Mouse (Mus musculus): ENCODE data around the gene Prodh2. TPM values are rescaled to one million over a fixed set of nuclear protein-coding genes. Genes with fewer than 3 reads are reported as not detected.

Gene Prodh2
- polyA plus RNA-seq, 1 experiment from 2014 or later, result 1.00 TPM

DNA sequence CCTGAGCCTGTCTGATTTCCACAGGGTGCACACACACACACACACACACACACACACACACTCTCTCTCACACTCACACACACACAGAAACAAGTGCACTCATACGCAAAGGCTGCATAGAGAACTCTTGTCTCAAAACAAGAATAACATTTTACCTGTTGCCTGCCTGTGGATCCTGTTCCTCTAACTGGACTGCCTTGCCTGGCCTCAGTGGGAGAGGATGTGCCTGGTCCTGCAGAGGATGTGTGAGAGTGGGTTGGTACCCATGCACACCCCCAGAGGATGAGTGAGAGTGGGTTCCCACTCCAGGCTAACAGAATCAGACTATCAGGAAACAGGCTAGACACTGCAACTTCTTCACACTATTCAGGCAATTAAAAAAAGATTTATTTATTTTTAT, 57.2 kb downstream of the Prodh2 start:
- 95% methylated on average over 1 of the region's 1 CpGs for WGBS
- Histone ChIP-seq H3K27me3 (replicated peaks) (no peaks in the 10 kb centered on the region), H3K9ac (no peak overlapping the region), H3K4me2 (no peak overlapping the region), H3K4me1 (replicated peaks) (peaks cover 12% of the 10 kb centered on the region), H3K27ac (ENCODE audit: poor library complexity, severe bottlenecking) (no peak overlapping the region), H3K36me3 (peaks cover 41% of the 10 kb centered on the region), H3K9me3 (replicated peaks) (no peaks in the 10 kb centered on the region), H3K4me3 (no peak overlapping the region)
- no peak for ATAC-seq (ENCODE audit: insufficient number of reproducible peaks, low FRiP score)

DNA sequence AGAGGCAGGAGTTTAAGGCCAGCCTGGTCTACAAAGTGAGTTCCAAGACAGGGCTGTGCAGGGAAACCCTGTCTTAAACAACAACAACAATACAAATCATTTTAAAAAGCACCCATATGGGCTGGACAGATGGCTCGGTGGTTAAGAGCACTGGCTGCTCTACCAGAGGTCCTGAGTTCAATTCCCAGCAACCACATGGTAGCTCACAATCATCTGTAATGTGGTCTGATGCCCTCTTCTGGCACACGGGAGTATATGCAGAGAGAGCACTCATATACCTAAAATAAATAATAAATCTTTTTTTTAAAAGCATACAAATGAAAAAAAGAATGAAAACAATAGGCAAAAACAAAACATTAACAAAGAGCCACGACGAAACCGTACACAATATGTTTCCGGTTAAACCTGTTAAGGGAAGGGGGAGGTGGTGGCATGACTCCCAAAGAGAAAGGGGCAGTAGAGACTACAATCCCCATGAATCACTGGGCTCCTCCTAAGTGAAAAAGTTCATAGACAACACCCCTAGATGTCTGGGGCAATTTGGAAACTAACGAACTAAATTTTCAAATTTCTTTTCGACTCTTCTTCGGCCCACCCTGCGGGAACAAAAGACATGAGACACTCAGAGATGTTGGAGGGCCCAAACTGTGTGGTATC, 58.2 kb downstream of the Prodh2 start:
- Histone ChIP-seq H3K27ac (ENCODE audit: poor library complexity, severe bottlenecking) (peak overlapping the region; percentile 95), H3K4me3 (peak overlapping the region; percentile 66), H3K36me3 (peaks cover 42% of the 10 kb centered on the region), H3K9ac (peak overlapping the region; percentile 81), H3K4me1 (replicated peaks) (peaks cover 12% of the 10 kb centered on the region), H3K9me3 (replicated peaks) (no peaks in the 10 kb centered on the region), H3K27me3 (replicated peaks) (no peaks in the 10 kb centered on the region), H3K4me2 (peak overlapping the region; percentile 54)
- WGBS, result 4% methylated on average over 10 of the region's 10 CpGs
- ATAC-seq (ENCODE audit: insufficient number of reproducible peaks, low FRiP score), result peak; percentile 71

GRCm38 (mm10) chr7:30552102-30553020, 58.9 kb downstream of the Prodh2 start, which contains the start of the genes Hspb6 and Proser3:
Gene Hspb6, plus strand, starts transcription at chr7:30552178.
Gene Proser3, minus strand, starts transcription at chr7:30552299.
- H3K4me3 ChIP-seq, result peak within 1 kb of the TSS; percentile 66
- no peaks in the 10 kb centered on the region for H3K27me3 ChIP-seq (replicated peaks)
- peak within 1 kb of the TSS; percentile 81 for H3K9ac ChIP-seq
- no peaks in the 10 kb centered on the region for H3K9me3 ChIP-seq (replicated peaks)
- H3K27ac ChIP-seq (ENCODE audit: poor library complexity, severe bottlenecking), result peak within 1 kb of the TSS; percentile 95
- peak within 1 kb of the TSS; percentile 82 for H3K4me2 ChIP-seq
- peaks cover 12% of the 10 kb centered on the region for H3K4me1 ChIP-seq (replicated peaks)
- under 1% methylated on average over 44 of the region's 44 CpGs for WGBS
- ATAC-seq (ENCODE audit: insufficient number of reproducible peaks, low FRiP score), result peak; percentile 95
- H3K36me3 ChIP-seq, result peaks cover 50% of the 10 kb centered on the region

GRCm38 (mm10) chr7:30553021-30553589, 59.7 kb downstream of the Prodh2 start:
- Histone ChIP-seq H3K27ac (ENCODE audit: poor library complexity, severe bottlenecking) (peak overlapping the region; percentile 86), H3K27me3 (replicated peaks) (no peaks in the 10 kb centered on the region), H3K9ac (peak overlapping the region; percentile 76), H3K9me3 (replicated peaks) (no peaks in the 10 kb centered on the region), H3K36me3 (peaks cover 48% of the 10 kb centered on the region), H3K4me2 (peak overlapping the region; percentile 82), H3K4me1 (replicated peaks) (peaks cover 15% of the 10 kb centered on the region), H3K4me3 (peak overlapping the region; percentile 66)
- 6% methylated on average over 23 of the region's 23 CpGs for WGBS
- no peak for ATAC-seq (ENCODE audit: insufficient number of reproducible peaks, low FRiP score)

GRCm38 (mm10) chr7:30553810-30554584, 60.6 kb downstream of the Prodh2 start:
- H3K9ac ChIP-seq, result peak overlapping the region; percentile 76
- H3K36me3 ChIP-seq, result peaks cover 40% of the 10 kb centered on the region
- H3K4me2 ChIP-seq, result peak overlapping the region; percentile 82
- 85% methylated on average over 22 of the region's 22 CpGs for WGBS
- no peak for ATAC-seq (ENCODE audit: insufficient number of reproducible peaks, low FRiP score)
- H3K27me3 ChIP-seq (replicated peaks), result no peaks in the 10 kb centered on the region
- H3K9me3 ChIP-seq (replicated peaks), result no peaks in the 10 kb centered on the region
- no peak overlapping the region for H3K27ac ChIP-seq (ENCODE audit: poor library complexity, severe bottlenecking)
- peak overlapping the region; percentile 66 for H3K4me3 ChIP-seq
- H3K4me1 ChIP-seq (replicated peaks), result peaks cover 23% of the 10 kb centered on the region

- WGBS, result 92% methylated on average over 18 of the region's 18 CpGs
- no peak overlapping the region for H3K4me3 ChIP-seq
- no peak for ATAC-seq (ENCODE audit: insufficient number of reproducible peaks, low FRiP score)
- H3K36me3 ChIP-seq, result peaks cover 37% of the 10 kb centered on the region
- H3K27ac ChIP-seq (ENCODE audit: poor library complexity, severe bottlenecking), result no peak overlapping the region
- H3K9ac ChIP-seq, result no peak overlapping the region
- H3K4me1 ChIP-seq (replicated peaks), result peaks cover 26% of the 10 kb centered on the region
- no peaks in the 10 kb centered on the region for H3K9me3 ChIP-seq (replicated peaks)
- no peak overlapping the region for H3K4me2 ChIP-seq
- no peaks in the 10 kb centered on the region for H3K27me3 ChIP-seq (replicated peaks)
Measured at GRCm38 (mm10) chr7:30556894-30557536, 63.6 kb downstream of the Prodh2 start.

- ATAC-seq (ENCODE audit: insufficient number of reproducible peaks, low FRiP score), result no peak
- H3K27ac ChIP-seq (ENCODE audit: poor library complexity, severe bottlenecking), result no peak overlapping the region
- H3K36me3 ChIP-seq, result peaks cover 37% of the 10 kb centered on the region
- no peaks in the 10 kb centered on the region for H3K27me3 ChIP-seq (replicated peaks)
- H3K4me3 ChIP-seq, result peak overlapping the region; percentile 67
- H3K9me3 ChIP-seq (replicated peaks), result no peaks in the 10 kb centered on the region
- 87% methylated on average over 13 of the region's 13 CpGs for WGBS
- H3K4me1 ChIP-seq (replicated peaks), result peaks cover 26% of the 10 kb centered on the region
- H3K4me2 ChIP-seq, result peak overlapping the region; percentile 95
- H3K9ac ChIP-seq, result 0 out of 2 replicates have a peak overlapping the region, but pooled peaks have one; percentile 87
Measured at GRCm38 (mm10) chr7:30557901-30558514, 64.6 kb downstream of the Prodh2 start.

DNA sequence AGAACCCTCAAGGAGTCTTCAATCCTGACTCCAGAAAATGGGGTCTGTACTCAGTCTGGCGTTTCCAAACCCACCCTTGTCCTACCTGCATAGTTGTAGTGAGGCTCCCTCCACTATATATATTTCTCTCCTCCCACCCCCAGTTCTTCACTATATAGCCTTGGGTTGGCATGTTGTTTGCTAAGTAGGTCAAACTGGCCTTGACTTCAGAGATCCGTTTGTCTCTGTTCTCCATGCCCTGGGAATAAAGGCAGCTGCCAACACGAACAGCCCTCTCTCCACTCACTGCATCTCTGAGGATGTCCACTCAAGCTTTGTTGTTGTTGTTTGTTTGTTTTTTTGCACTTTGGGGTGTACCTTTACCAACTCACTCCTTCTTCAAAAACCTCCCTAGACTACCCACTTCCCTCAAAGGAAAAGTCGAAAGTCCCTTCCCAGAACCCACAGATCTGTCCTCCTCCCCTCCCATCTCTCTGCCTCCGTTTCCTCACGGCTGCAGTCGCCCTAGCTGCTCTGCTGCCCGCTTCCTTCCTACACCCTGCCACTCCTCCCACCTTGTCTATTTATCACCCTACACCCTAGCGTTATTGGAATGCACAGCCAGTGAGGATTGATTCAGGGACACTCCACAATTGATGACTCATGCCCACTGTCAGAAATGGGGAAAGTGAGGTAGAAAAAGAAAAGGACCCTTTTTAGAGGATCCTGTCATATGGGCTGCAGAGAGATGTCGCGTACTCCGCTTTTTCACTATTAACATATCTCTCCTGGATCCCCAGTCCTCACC, 65.4 kb downstream of the Prodh2 start:
- H3K27me3 ChIP-seq (replicated peaks), result no peaks in the 10 kb centered on the region
- H3K4me1 ChIP-seq (replicated peaks), result peaks cover 18% of the 10 kb centered on the region
- 13% methylated on average over 12 of the region's 12 CpGs for WGBS
- no peaks in the 10 kb centered on the region for H3K9me3 ChIP-seq (replicated peaks)
- 0 out of 2 replicates have a peak, but pooled peaks have one; percentile 10 for ATAC-seq (ENCODE audit: insufficient number of reproducible peaks, low FRiP score)
- H3K4me3 ChIP-seq, result peak overlapping the region; percentile 67
- peak overlapping the region; percentile 45 for H3K27ac ChIP-seq (ENCODE audit: poor library complexity, severe bottlenecking)
- H3K4me2 ChIP-seq, result peak overlapping the region; percentile 95
- H3K9ac ChIP-seq, result peak overlapping the region; percentile 87
- H3K36me3 ChIP-seq, result peaks cover 37% of the 10 kb centered on the region

GRCm38 (mm10) chr7:30559443-30559954, 66.1 kb downstream of the Prodh2 start, which contains the start of gene Lin37:
Gene Lin37, minus strand, starts transcription at chr7:30559838.
- Histone ChIP-seq H3K27me3 (replicated peaks) (no peaks in the 10 kb centered on the region), H3K27ac (ENCODE audit: poor library complexity, severe bottlenecking) (peak within 1 kb of the TSS; percentile 58), H3K36me3 (peaks cover 34% of the 10 kb centered on the region), H3K9ac (peak within 1 kb of the TSS; percentile 87), H3K4me3 (peak within 1 kb of the TSS; percentile 67), H3K9me3 (replicated peaks) (no peaks in the 10 kb centered on the region), H3K4me1 (replicated peaks) (peaks cover 20% of the 10 kb centered on the region), H3K4me2 (peak within 1 kb of the TSS; percentile 95)
- peak; percentile 83 for ATAC-seq (ENCODE audit: insufficient number of reproducible peaks, low FRiP score)
- under 1% methylated on average over 20 of the region's 20 CpGs for WGBS

Measured in heart, embryonic 12.5 days (tissue).